Mouse (Mus musculus): ENCODE measurements around the gene Spaca4.

DNA sequence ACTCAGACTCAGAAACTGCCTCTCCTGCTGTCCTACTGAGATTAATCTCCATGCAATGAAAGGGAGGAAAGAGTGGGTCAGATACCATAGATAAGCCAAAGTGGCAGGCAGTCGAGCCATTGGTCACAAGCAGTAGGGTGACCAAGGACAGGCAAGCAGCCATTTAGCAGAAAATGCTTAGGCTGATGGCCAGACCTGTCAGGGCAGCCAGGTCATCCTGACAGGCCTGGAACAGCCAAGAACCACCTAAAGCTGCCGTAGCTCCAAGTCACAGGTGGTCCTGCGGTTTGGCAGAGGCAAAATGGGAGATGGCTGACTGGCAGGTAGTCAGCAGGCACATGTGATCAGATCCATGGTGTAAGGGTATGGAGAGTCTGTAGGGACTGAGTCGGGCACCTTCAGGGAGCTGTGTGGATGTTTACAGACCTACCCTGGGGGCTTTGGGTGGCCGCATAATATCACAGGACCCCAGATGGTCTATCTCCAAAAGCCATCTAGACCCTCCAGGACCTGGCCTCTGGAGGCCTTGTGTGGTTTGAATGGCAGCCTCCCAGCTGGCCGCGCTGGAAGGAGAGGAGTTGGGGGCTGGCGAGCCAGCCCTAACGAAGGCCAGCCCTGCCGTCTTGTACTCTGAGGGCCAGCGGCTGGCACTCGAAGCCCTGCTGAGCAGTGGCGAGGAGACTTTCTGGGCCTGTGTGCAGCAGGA lies 3.8 kb downstream of the Spaca4 start:
- TF ChIP-seq GATA1 (IDR thresholded peaks at IDR 0.05; ENCODE audit: low read length), result no peak
- no peak for TF ChIP-seq TAL1 (IDR thresholded peaks at IDR 0.05; ENCODE audit: low read length)
